Mouse (Mus musculus) G1E (cell line): ENCODE data around the gene Milr1. TPM values are rescaled to one million over a fixed set of nuclear protein-coding genes. Genes with fewer than 3 reads are reported as not detected.
"Not testable (repeated sequence)": the region's sequence is repeated elsewhere in the genome, so short reads cannot be mapped to it uniquely, and the experiment has no call there.

Source experiments
- ATAC-seq: 2 replicates; pipeline ENCODE4 v1.8.0; 2016; ENCODE audit warnings: mild to moderate bottlenecking; ENCODE audit not compliant: insufficient number of reproducible peaks, poor library complexity, low FRiP score, severe bottlenecking; ENCODE audit errors: extremely low read depth
- DNase-seq: peaks from one replicate; pipeline ENCODE4 v3.0.0; 2012; ENCODE audit warnings: low spot score
- H3K27me3 ChIP-seq: 2 replicates; pipeline ENCODE4 v1.6.1; 2012; ENCODE audit warnings: mild to moderate bottlenecking, low read length, inconsistent platforms; ENCODE audit not compliant: insufficient read depth
- H3K36me3 ChIP-seq: replicated peaks from 2 replicates; pipeline ENCODE3; 2012; ENCODE audit warnings: mild to moderate bottlenecking, inconsistent platforms
- H3K4me1 ChIP-seq: 2 replicates; pipeline ENCODE4 v1.6.1; 2012; ENCODE audit warnings: low read depth, low read length, inconsistent platforms, mixed read lengths; ENCODE audit not compliant: insufficient read depth
- H3K4me3 ChIP-seq: 2 replicates; pipeline ENCODE4 v1.5.1; 2012; ENCODE audit warnings: low read depth, mild to moderate bottlenecking, inconsistent platforms, low read length, moderate library complexity, mixed read lengths
- H3K9me3 ChIP-seq: replicated peaks from 2 replicates; pipeline ENCODE4 v1.6.1; 2012; ENCODE audit warnings: inconsistent platforms
- CTCF ChIP-seq: IDR thresholded peaks from 2 replicates; pipeline ENCODE4 v1.5.1; 2012; ENCODE audit warnings: low read depth, low read length, inconsistent platforms, mixed read lengths
- GATA1 ChIP-seq: IDR thresholded peaks from 2 replicates; pipeline ENCODE4 v1.6.1; 2012; ENCODE audit warnings: borderline replicate concordance, low read length, inconsistent platforms, mixed read lengths
- GATA2 ChIP-seq: IDR thresholded peaks from 2 replicates; pipeline ENCODE4 v1.6.1; 2012; ENCODE audit warnings: low read depth, low read length, inconsistent platforms, borderline replicate concordance
- POLR2AphosphoS5 ChIP-seq: IDR thresholded peaks from 2 replicates; pipeline ENCODE4 v1.6.1; 2012; ENCODE audit warnings: low read depth, low read length, inconsistent platforms; ENCODE audit not compliant: insufficient replicate concordance
- TAL1 ChIP-seq: conservative IDR thresholded peaks from 2 replicates; pipeline ENCODE4 v1.6.1; 2012; ENCODE audit warnings: low read depth, low read length, inconsistent platforms, mixed read lengths
- polyA plus RNA-seq: library from polyadenylated mRNA; stranded (reverse); fragments of >175 nt; gene quantifications from 2 replicates; pipeline ENCODE4 v1.2.3, GENCODE M21; 2012
- total RNA-seq, 2 experiments: library from RNA; stranded (forward) in 1 of 2; stranded (reverse) in 1 of 2; fragments of 200-1000 nt in 1 of 2; fragments of >200 nt in 1 of 2; fragmentation: Nextera tagmentation in 1 of 2; gene quantifications; 2 replicates each; pipeline ENCODE4 v1.2.3; 2014 to 2017

The Milr1 gene
- total and polyA plus RNA-seq, 3 experiments, result 0.05 to 0.33 TPM; not detected in 1

- no peak for TF ChIP-seq POLR2AphosphoS5
- no peak for TF ChIP-seq TAL1
- no peak for TF ChIP-seq CTCF
- TF ChIP-seq GATA1, result no peak
- TF ChIP-seq GATA2, result no peak
- no peaks in the 10 kb centered on the region for H3K9me3 ChIP-seq
- peaks cover 29% of the 10 kb centered on the region for H3K4me1 ChIP-seq
- no peaks in the 10 kb centered on the region for H3K27me3 ChIP-seq
- H3K36me3 ChIP-seq, result peaks cover 67% of the 10 kb centered on the region
- ATAC-seq (no peak), DNase-seq (no peak)
- peak overlapping the region; percentile 27; the same call in 1 of the 2 replicates for H3K4me3 ChIP-seq
Measured at GRCm38 (mm10) chr11:106778132-106778531, 27.1 kb downstream of the Milr1 start.

GRCm38 (mm10) chr11:106778589-106779387 is 27.8 kb downstream of the Milr1 start:
- DNase-seq (no peak), ATAC-seq (no peak)
- peaks cover 35% of the 10 kb centered on the region for H3K4me1 ChIP-seq
- H3K36me3 ChIP-seq, result peaks cover 67% of the 10 kb centered on the region
- no peaks in the 10 kb centered on the region for H3K9me3 ChIP-seq
- no peak for TF ChIP-seq GATA1
- H3K27me3 ChIP-seq, result no peaks in the 10 kb centered on the region
- H3K4me3 ChIP-seq, result peak overlapping the region; percentile 91

DNA sequence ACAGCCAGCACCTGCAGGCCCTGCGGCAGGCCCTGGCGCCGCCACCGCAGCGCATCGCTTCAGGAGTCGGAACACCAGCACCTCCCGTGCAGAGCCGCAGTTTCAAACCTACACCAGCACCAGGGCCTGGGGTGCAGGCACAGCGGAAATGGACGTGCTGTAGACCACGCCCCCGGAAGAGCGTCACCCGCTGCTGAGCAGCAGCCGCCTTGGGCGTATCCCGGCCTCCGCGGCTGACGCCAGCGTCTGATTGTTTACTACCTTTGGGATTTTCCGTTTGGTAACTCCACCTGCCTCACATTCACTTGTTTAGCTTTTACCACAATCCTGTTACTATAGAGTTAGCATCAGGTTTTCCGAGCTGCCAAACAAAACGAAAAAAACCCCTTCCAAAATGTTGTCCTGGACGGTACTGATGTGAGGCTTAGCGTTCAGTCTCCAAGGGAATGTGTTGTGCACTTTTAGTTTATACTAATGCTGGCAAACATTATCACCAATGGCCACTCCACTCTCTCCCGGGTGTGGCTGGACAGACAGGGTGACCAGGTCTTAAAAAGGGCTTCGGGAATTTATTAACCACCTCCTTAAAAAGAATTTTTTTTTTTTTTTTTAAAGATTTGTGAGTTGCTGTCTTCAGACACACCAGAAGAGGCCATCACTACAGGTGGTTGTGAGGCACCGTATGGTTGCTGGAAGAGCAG is 28.5 kb downstream of the Milr1 start, which contains the start of gene Polg2:
Gene Polg2 (minus strand): TSS at position 150 of the 701 bp plus-strand sequence.
- ATAC-seq, result peak; percentile 94
- Histone ChIP-seq H3K4me1 (peaks cover 42% of the 10 kb centered on the region), H3K36me3 (peaks cover 67% of the 10 kb centered on the region), H3K4me3 (peak within 1 kb of the TSS; percentile 91), H3K27me3 (no peaks in the 10 kb centered on the region), H3K9me3 (no peaks in the 10 kb centered on the region)
- TF ChIP-seq POLR2AphosphoS5, result peak; percentile 91; the same call in 1 of the 2 replicates
- TF ChIP-seq GATA2, result no peak
- DNase-seq, result peak; percentile 89

GRCm38 (mm10) chr11:106780089-106780425 is 29.0 kb downstream of the Milr1 start:
- Histone ChIP-seq H3K4me1 (peaks cover 43% of the 10 kb centered on the region), H3K27me3 (no peaks in the 10 kb centered on the region), H3K9me3 (no peaks in the 10 kb centered on the region), H3K36me3 (peaks cover 67% of the 10 kb centered on the region), H3K4me3 (peak overlapping the region; percentile 91; the same call in 1 of the 2 replicates)
- ATAC-seq (no peak), DNase-seq (no peak)
- TF ChIP-seq GATA1 (no peak), CTCF (no peak), TAL1 (no peak), POLR2AphosphoS5 (no peak), GATA2 (no peak)

DNA sequence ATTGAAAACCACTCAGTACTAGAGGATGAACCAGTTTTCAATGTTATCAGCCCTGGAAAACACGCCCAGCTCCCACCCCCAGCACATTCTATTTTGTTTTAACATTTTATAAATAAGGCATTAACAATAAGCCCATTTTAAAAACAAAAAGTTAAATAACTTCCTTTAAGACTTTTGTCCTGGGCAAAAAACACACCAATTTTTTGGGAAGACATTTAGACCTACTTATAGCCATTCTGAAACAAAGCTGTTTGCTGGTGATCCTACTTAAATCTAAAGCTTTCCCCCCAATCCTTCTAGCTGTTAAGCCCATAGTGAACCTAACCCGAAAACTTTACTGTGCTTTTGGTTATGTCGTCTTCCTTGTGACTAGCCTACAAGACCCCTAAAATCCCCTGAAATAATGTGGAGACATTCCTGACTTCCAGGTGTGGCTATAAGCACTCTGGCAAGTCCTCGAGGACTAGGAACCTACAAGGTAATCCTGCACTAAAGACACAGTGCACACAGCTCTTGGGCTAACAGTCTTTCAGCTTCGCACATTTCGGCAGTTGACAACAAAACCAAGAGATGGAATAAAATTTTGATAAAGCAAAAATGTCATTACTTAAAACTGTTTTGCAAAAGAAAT is 29.7 kb downstream of the Milr1 start:
- DNase-seq (no peak), ATAC-seq (no peak)
- peaks cover 48% of the 10 kb centered on the region for H3K4me1 ChIP-seq
- H3K36me3 ChIP-seq, result peaks cover 67% of the 10 kb centered on the region
- TF ChIP-seq POLR2AphosphoS5 (no peak), TAL1 (no peak)
- H3K9me3 ChIP-seq, result no peaks in the 10 kb centered on the region
- H3K4me3 ChIP-seq, result no peak overlapping the region
- no peaks in the 10 kb centered on the region for H3K27me3 ChIP-seq

- H3K9me3 ChIP-seq, H3K4me3 ChIP-seq, DNase-seq, ATAC-seq, H3K27me3 ChIP-seq: not testable (repeated sequence)
- H3K36me3 ChIP-seq, result peaks cover 65% of the 10 kb centered on the region
- H3K4me1 ChIP-seq, result peaks cover 53% of the 10 kb centered on the region
Measured at GRCm38 (mm10) chr11:106782271-106782670, 31.2 kb downstream of the Milr1 start.
